Mouse (Mus musculus) megakaryocyte progenitor cell, adult 5-6 weeks (primary cell): Measurements from ENCODE around the gene Atp2a3. TPM values are rescaled to one million over a fixed set of nuclear protein-coding genes. Genes with fewer than 3 reads are reported as not detected.

Experiments
- ATAC-seq: replicated peaks from 2 replicates; pipeline ENCODE4 v1.8.0; 2016; ENCODE audit warnings: mild to moderate bottlenecking, moderate TSS enrichment, inconsistent platforms; ENCODE audit not compliant: poor library complexity
- total RNA-seq, 2 experiments: library from RNA; stranded (forward) in 1 of 2; stranded (reverse) in 1 of 2; fragments of 157-497, 149-512 nt in 1 of 2; fragments of 200-1000 nt in 1 of 2; gene quantifications; 2 replicates each; pipeline versions ENCODE4 v1.2.3 to v1.2.4; 2015 to 2017

Gene Atp2a3
- total RNA-seq, 2 experiments from 2014 or later: 52.1 to 74.9 TPM

GRCm38 (mm10) chr11:73026961-73027360 lies 66.0 kb downstream of the Atp2a3 start:
- no peak for ATAC-seq

GRCm38 (mm10) chr11:73030821-73031498 lies 70.0 kb downstream of the Atp2a3 start:
- ATAC-seq: peak; percentile 98

GRCm38 (mm10) chr11:73031536-73031935 lies 70.6 kb downstream of the Atp2a3 start:
- no peak for ATAC-seq

GRCm38 (mm10) chr11:73036077-73036476 lies 75.1 kb downstream of the Atp2a3 start:
- no peak for ATAC-seq

GRCm38 (mm10) chr11:73036889-73037288 lies 75.9 kb downstream of the Atp2a3 start:
- no peak for ATAC-seq

- ATAC-seq: no peak
Observed at GRCm38 (mm10) chr11:73037691-73038090, 76.7 kb downstream of the Atp2a3 start.

- ATAC-seq: peak; percentile 87
Observed at GRCm38 (mm10) chr11:73039102-73039799, 78.3 kb downstream of the Atp2a3 start.

Other genes starting within 250 kb of the Atp2a3 start
- gene Cyb5d2, start 165.0 kb upstream of the Atp2a3 start, total RNA-seq (2015): 4.2 and 4.3 TPM in 2 replicates
- 3.7 and 4.9 TPM in 2 replicates for gene Cyb5d2, start 165.0 kb upstream of the Atp2a3 start, total RNA-seq (2017)
- 18.2 and 24.5 TPM in 2 replicates for gene Zzef1, start 164.9 kb upstream of the Atp2a3 start, total RNA-seq (2015)
- gene Zzef1, start 164.9 kb upstream of the Atp2a3 start, total RNA-seq (2017): 18.1 and 25.2 TPM in 2 replicates
- gene P2rx1, start 37.9 kb downstream of the Atp2a3 start, total RNA-seq (2015): 6.8 and 9.3 TPM in 2 replicates
- 3.8 and 5.2 TPM in 2 replicates for gene P2rx1, start 37.9 kb downstream of the Atp2a3 start, total RNA-seq (2017)
- 0.35 and 0.59 TPM in 2 replicates for gene Camkk1, start 57.8 kb downstream of the Atp2a3 start, total RNA-seq (2015)
- gene Camkk1, start 57.8 kb downstream of the Atp2a3 start, total RNA-seq (2017): 1.2 and 1.4 TPM in 2 replicates
- gene Ncbp3, start 86.6 kb downstream of the Atp2a3 start, total RNA-seq (2015): 9.6 and 10.2 TPM in 2 replicates
- 12.7 and 15.1 TPM in 2 replicates for gene Ncbp3, start 86.6 kb downstream of the Atp2a3 start, total RNA-seq (2017)
- gene Itgae, start 129.4 kb downstream of the Atp2a3 start, total RNA-seq (2015): 0.07 TPM in 1 of 2 replicates, not detected in the other
- 0.20 TPM in 1 of 2 replicates, not detected in the other for gene Itgae, start 129.4 kb downstream of the Atp2a3 start, total RNA-seq (2017)
- 17.2 and 19.0 TPM in 2 replicates for gene Haspin, start 177.1 kb downstream of the Atp2a3 start, total RNA-seq (2015)
- gene Haspin, start 177.1 kb downstream of the Atp2a3 start, total RNA-seq (2017): 17.7 and 24.1 TPM in 2 replicates
- not detected in 2 replicates for gene P2rx5, start 199.3 kb downstream of the Atp2a3 start, total RNA-seq (2015)
- gene P2rx5, start 199.3 kb downstream of the Atp2a3 start, total RNA-seq (2017): not detected in 2 replicates
- gene Emc6, start 215.9 kb downstream of the Atp2a3 start, total RNA-seq (2015): 78.9 and 81.7 TPM in 2 replicates
- 54.2 and 60.2 TPM in 2 replicates for gene Emc6, start 215.9 kb downstream of the Atp2a3 start, total RNA-seq (2017)
- gene Tax1bp3, start 215.9 kb downstream of the Atp2a3 start, total RNA-seq (2015): 6.7 and 10.0 TPM in 2 replicates
- gene Tax1bp3, start 215.9 kb downstream of the Atp2a3 start, total RNA-seq (2017): 4.9 and 7.2 TPM in 2 replicates
- 14.4 and 16.3 TPM in 2 replicates for gene Ctns, start 237.9 kb downstream of the Atp2a3 start, total RNA-seq (2015)
- 13.5 and 15.8 TPM in 2 replicates for gene Ctns, start 237.9 kb downstream of the Atp2a3 start, total RNA-seq (2017)
- 1.7 and 1.8 TPM in 2 replicates for gene Shpk, start 238.3 kb downstream of the Atp2a3 start, total RNA-seq (2015)
- gene Shpk, start 238.3 kb downstream of the Atp2a3 start, total RNA-seq (2017): 2.2 and 3.4 TPM in 2 replicates